Mouse (Mus musculus): ENCODE data around the gene Zfp667.

Gene Zfp667

GRCm38 (mm10) chr7:6330458-6331232 lies 44.3 kb downstream of the Zfp667 start:
- no peak for DNase-seq

- peak; percentile 92 to 94 for DNase-seq
Measured at GRCm38 (mm10) chr7:6331233-6331956, 45.0 kb downstream of the Zfp667 start, which contains the start of gene Zfp583. Gene Zfp583 (minus strand): TSS chr7:6331285.

GRCm38 (mm10) chr7:6339865-6340264 lies 53.5 kb downstream of the Zfp667 start:
- DNase-seq = no peak

GRCm38 (mm10) chr7:6343501-6344071 lies 57.2 kb downstream of the Zfp667 start, which contains the start of gene Gm3854:
Gene Gm3854 (plus strand): TSS chr7:6343759.
- peak; percentile 86 to 88 for DNase-seq

- peak in 1 of 2 experiments; percentile 19 for DNase-seq
Measured at GRCm38 (mm10) chr7:6344124-6344523, 57.7 kb downstream of the Zfp667 start.

Data from cerebellum, postnatal 10 days (tissue).